Mouse (Mus musculus) thymus, adult 2 months (tissue): ENCODE measurements around the gene Amer1. TPM values are rescaled to one million over a fixed set of nuclear protein-coding genes. Genes with fewer than 3 reads are reported as not detected.
A peak's percentile ranks its signal among the peaks of the same experiment; 100 is the strongest.

Experiments used
- DNase-seq: peaks from one replicate; pipeline ENCODE4 v3.0.0; 2021
- H3K27ac ChIP-seq: fragments of 200-500 bp; 2 replicates; pipeline ENCODE4 v1.5.1; 2012; ENCODE audit warnings: low read length, control low read depth; ENCODE audit not compliant: control insufficient read depth, insufficient read depth
- H3K27me3 ChIP-seq: fragments of 200-500 bp; 2 replicates; pipeline ENCODE4 v1.6.1; 2012; ENCODE audit warnings: mild to moderate bottlenecking, low read length, moderate library complexity, mixed read lengths; ENCODE audit not compliant: control insufficient read depth, insufficient read depth
- H3K36me3 ChIP-seq: fragments of 200-500 bp; 2 replicates; pipeline ENCODE4 v1.6.1; 2012; ENCODE audit warnings: mild to moderate bottlenecking, low read length, moderate library complexity; ENCODE audit not compliant: control insufficient read depth, insufficient read depth
- H3K4me1 ChIP-seq: fragments of 200-500 bp; replicated peaks from 2 replicates; pipeline ENCODE4 v1.6.1; 2012; ENCODE audit warnings: low read length; ENCODE audit not compliant: control insufficient read depth, insufficient read depth
- H3K4me3 ChIP-seq: fragments of 200-500 bp; 2 replicates; pipeline ENCODE4 v1.5.1; 2012; ENCODE audit warnings: mild to moderate bottlenecking, low read length, control low read depth, moderate library complexity; ENCODE audit not compliant: control insufficient read depth, insufficient read depth
- CTCF ChIP-seq: fragments of 200-500 bp; IDR thresholded peaks from 2 replicates; pipeline ENCODE4 v1.5.1; 2012; ENCODE audit warnings: mild to moderate bottlenecking, control low read depth, low read length, moderate library complexity, borderline replicate concordance; ENCODE audit not compliant: control insufficient read depth, poor library complexity, insufficient read depth; ENCODE audit errors: extremely low read depth
- POLR2A ChIP-seq: fragments of 200-500 bp; IDR thresholded peaks from 2 replicates; pipeline ENCODE4 v1.6.1; 2012; ENCODE audit warnings: mild to moderate bottlenecking, low read length, control low read depth, moderate library complexity; ENCODE audit not compliant: control insufficient read depth, poor library complexity, insufficient read depth; ENCODE audit errors: extremely low read depth
- WGBS: fragments of 180-500 bp; shearing (Covaris S2); methylation state at CpG from one replicate; pipeline ENCODE4 v1.1.7; 2018; 5-methylcytosine and 5-hydroxymethylcytosine counted together
- polyA plus RNA-seq: library from polyadenylated mRNA; depleted of rRNA; stranded (reverse); fragments of >200 nt; gene quantifications from 2 replicates; pipeline ENCODE4 v1.2.3, GENCODE M21; 2012; rRNA removed

Gene Amer1
- polyA plus RNA-seq = 5.1 and 5.2 TPM in 2 replicates

DNA sequence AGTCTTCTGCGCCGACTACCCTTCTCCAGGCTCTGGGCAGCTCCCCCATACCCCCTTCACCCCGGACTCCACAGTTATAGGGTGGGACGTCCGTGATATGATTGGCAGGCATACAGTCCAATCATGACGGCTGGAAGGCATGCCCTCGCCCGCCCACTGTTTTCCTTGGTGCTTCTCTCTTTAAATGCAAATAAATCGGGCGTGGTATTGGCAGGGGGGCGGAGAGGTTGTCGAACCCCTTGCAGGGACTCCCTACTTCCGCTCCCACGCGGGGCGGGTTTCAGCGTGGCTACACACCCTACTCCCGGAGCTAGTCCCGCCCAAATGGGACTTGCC lies at the start of gene Amer1:
TSS of gene Amer1 (minus strand) at position 97 of the 336 bp plus-strand sequence.
- no peaks in the 10 kb centered on the region for H3K27me3 ChIP-seq
- TF ChIP-seq CTCF = no peak
- TF ChIP-seq POLR2A = peak; percentile 30; the same call in 1 of the 2 replicates
- 1% methylated on average over 19 of the region's 19 CpGs for WGBS
- peak within 1 kb of the TSS; percentile 92 for H3K4me3 ChIP-seq
- H3K36me3 ChIP-seq = no peaks in the 10 kb centered on the region
- peak within 1 kb of the TSS; percentile 46; the same call in 1 of the 2 replicates for H3K27ac ChIP-seq
- H3K4me1 ChIP-seq = peaks cover 10% of the 10 kb centered on the region
- peak; percentile 90 for DNase-seq

DNA sequence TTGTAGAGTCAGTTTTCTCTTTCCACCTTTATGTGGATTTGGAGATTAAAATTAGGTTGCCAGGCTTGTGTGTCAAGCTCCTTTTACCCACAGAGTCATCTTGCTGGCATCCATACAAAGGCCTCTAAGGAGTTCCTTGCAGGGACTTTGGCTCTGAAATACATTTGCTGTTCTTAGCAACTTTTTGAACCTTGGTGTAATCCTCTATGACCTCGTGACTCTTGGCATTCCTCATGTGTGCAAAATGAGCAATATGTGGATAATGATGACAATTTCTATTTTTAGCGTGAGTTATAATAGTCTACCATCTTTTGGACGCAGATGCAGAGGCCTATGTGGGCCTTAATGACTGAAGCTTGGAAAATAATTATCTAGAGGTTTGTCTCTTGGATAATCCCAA lies 12.5 kb upstream of the Amer1 start:
- 84% methylated on average over 3 of the region's 3 CpGs for WGBS
- Histone ChIP-seq H3K27ac (no peak overlapping the region), H3K4me1 (no peaks in the 10 kb centered on the region), H3K36me3 (no peaks in the 10 kb centered on the region), H3K27me3 (no peaks in the 10 kb centered on the region), H3K4me3 (no peak overlapping the region)
- no peak for DNase-seq
- no peak for TF ChIP-seq POLR2A
- no peak for TF ChIP-seq CTCF

DNA sequence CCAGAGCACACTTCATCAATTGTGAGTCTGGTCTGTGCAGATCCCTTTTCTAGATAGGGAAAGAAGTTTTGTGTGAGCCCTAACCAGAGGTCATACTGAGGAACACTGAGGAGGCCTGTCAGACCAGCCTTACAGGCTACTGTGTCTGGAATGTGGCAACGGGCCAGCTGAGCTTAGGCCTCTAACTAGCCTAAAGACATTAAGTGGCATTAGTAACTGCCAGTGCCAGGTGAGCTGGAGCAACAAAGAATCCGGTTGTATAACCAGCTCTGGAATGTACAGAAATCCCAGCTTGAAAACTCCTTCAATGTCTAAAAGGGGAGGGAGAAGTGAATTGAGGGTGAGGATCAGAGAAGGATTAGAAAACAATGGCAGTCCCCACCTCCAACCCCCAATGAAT lies 1.2 kb upstream of the Amer1 start:
- Histone ChIP-seq H3K36me3 (no peaks in the 10 kb centered on the region), H3K27ac (no peak overlapping the region), H3K27me3 (no peaks in the 10 kb centered on the region), H3K4me1 (peaks cover 10% of the 10 kb centered on the region), H3K4me3 (no peak overlapping the region)
- TF ChIP-seq POLR2A (no peak), CTCF (no peak)
- 97% methylated on average over 2 of the region's 2 CpGs for WGBS
- DNase-seq = no peak

DNA sequence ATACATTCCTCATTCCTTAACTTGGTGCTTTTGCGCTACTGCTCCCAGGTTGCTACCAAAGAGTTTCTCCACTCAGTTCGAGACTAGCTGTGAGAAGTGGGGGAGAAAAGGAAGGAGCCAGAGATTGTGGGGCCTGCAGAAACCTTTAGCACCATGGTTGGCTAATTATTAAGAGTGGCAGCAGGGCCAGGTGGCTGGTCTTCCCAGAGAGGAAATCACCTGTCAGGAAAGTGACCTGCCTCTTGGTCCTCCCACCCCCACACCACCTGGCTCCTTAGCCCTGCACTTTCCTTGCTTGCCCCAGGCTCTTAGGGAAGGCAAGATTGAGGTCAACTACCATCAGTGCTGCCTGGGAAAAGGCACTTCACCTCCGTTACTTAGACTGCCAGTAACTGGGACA lies 469 bp upstream of the Amer1 start:
- peak overlapping the region; percentile 92 for H3K4me3 ChIP-seq
- 32% methylated on average over 3 of the region's 3 CpGs for WGBS
- TF ChIP-seq POLR2A (no peak), CTCF (no peak)
- peaks cover 10% of the 10 kb centered on the region for H3K4me1 ChIP-seq
- no peaks in the 10 kb centered on the region for H3K36me3 ChIP-seq
- peak overlapping the region; percentile 24; the same call in 1 of the 2 replicates for H3K27ac ChIP-seq
- H3K27me3 ChIP-seq = no peaks in the 10 kb centered on the region
- no peak for DNase-seq

DNA sequence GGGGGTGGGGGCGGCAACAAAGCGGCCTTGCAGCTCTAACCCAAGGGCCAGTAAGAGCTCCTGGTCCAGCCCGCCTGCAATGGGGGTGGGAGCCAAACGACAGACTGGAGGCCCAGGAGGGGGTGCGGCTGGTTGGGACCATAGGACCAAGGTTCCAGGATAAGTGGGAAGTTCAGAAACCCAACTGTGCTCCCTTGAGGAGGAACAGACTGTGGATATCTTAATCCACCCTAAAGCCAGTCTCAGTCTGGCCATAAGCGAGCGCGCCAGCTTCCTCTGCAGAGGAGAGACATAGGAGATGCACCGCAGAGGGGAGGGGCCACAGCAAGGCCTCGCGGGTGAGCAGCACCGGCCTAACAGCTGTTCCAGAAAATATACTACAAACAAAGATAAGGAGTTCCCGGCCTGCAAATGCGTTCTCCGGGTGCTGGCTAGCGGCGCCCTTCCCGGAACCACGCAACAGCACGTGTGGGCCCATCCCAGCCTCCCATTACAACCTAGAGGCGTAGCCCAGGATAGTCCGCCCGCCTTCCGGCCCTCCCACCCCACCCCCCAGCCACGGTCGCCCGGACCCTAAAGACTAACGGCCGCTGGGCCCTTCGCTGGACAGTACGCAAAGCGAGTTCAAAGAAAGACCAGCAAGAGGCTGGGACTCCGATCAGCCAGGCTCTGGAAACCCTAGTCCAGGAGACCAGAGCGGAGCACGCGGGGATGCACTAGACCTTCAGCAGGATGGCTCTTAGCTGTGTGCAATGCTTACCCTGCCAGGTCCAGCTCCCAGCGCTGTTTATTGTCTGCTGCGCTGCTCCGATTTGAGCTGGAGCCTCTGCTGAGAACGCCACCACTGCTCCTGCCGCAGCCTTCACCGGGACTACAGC lies 535 bp downstream of the Amer1 start:
- Histone ChIP-seq H3K4me3 (peak overlapping the region; percentile 92), H3K4me1 (peaks cover 10% of the 10 kb centered on the region), H3K27me3 (no peaks in the 10 kb centered on the region), H3K36me3 (no peaks in the 10 kb centered on the region), H3K27ac (peak overlapping the region; percentile 46; the same call in 1 of the 2 replicates)
- no peak for TF ChIP-seq CTCF
- no peak for TF ChIP-seq POLR2A
- WGBS = 2% methylated on average over 42 of the region's 42 CpGs
- peak; percentile 51 for DNase-seq

DNA sequence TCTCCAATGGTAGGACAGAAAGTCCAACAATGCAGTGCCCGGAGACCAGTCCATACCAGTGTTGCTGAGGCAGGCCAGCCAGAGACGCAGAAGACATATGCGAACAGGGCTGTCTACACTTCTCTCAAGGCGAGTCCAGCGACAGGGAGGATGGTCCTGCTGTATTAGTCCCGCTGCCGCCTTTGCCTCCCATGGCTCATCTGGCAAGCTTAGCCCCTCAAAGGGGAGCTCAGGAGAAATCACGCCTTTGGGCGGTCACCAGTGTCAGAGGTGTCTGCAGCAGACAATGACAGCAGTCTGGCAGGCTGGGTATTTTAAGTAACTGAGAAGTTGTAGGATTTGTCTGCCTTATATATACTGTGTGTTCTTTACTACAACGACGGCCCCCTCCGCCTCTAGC lies 1.3 kb downstream of the Amer1 start:
- TF ChIP-seq CTCF (no peak), POLR2A (no peak)
- no peaks in the 10 kb centered on the region for H3K36me3 ChIP-seq
- DNase-seq = no peak
- H3K27me3 ChIP-seq = no peaks in the 10 kb centered on the region
- H3K4me3 ChIP-seq = no peak overlapping the region
- peaks cover 10% of the 10 kb centered on the region for H3K4me1 ChIP-seq
- H3K27ac ChIP-seq = no peak overlapping the region
- WGBS = 72% methylated on average over 12 of the region's 12 CpGs
